Mouse (Mus musculus) left cerebral cortex, adult 18-20 months (tissue): ENCODE data around the gene Crhr2. TPM values are rescaled to one million over a fixed set of nuclear protein-coding genes. Genes with fewer than 3 reads are reported as not detected.

Experiments
- DNase-seq, 2 experiments: peaks; one replicate each; pipeline ENCODE4 v3.0.0; 2021 to 2022; ENCODE audit warnings: low spot score in 2 of 2, mixed read lengths in 1 of 2
- total RNA-seq, 2 experiments: library from RNA; stranded (reverse); gene quantifications; 2 replicates each; pipeline ENCODE4 v1.2.3; 2021

Crhr2 gene
- total RNA-seq, 2 experiments from 2014 or later, result 2.9 to 3.2 TPM

DNA sequence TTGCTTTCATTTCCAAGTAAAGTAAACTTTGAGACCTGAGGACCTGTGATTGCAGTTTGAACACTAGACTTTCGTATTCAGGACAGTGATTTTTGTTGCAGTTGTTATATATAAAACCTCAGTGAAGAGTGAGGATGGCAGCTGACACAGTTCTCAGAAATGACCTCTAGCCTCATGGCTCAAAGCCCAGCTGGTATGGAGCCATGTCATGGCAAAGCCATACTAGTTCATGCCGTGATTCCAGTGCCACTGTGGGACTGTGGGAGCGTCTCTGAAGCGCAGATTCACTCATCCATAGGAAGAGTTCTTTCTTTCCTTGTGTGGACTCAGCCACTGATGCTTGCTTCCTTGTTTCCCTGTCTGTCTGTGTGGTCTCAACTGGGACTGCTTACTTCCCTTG lies 78.3 kb downstream of the Crhr2 start:
- DNase-seq, result no peak

DNA sequence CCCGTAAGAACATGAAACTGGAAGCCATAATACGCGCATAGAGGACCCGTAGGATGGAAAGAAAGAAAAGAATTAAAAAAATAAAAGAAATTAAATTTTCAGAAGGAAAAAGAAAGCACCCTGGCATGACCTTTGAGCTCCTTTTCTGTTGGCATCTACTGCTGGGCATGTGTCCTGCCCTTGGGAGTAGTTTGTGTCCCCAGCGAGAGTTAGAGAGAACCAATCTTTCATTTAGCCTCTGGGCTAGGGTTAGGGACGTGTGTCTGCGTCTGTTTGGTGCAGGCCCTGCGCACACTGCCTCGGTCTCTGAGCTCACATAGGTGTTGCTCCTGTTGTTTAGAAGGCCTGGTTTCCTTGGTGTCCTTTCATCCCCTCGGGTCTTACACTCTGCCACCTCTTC lies 83.6 kb downstream of the Crhr2 start:
- DNase-seq, result no peak

- no peak for DNase-seq
Observed at GRCm38 (mm10) chr6:55045326-55045725, 87.5 kb downstream of the Crhr2 start.

DNA sequence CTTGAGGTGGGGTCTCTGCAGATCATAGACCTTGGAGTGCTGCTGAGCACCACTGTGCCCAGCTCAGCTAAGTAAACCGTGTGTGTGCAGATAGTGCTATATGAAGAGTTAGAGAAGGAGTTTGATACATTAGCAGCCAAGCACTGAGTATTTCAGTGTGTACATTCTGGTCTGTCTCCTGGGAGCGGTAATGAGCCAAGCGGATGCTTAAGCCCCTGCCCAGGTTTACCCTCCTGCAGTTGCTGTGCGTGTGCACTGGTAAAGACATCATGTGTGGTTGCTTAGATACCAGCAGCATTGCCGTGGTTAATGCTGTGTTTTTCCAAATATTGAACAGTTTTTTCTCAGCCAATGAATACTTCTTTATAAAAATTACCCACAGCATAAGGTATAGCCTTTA lies 88.3 kb downstream of the Crhr2 start:
- no peak for DNase-seq

GRCm38 (mm10) chr6:55043206-55043605 lies 89.6 kb downstream of the Crhr2 start:
- no peak for DNase-seq

Other genes starting within 250 kb of the Crhr2 start
- gene Nod1, start 160.4 kb downstream of the Crhr2 start, total RNA-seq, result 1 to 10 TPM; 2.6 to 4.3 TPM
- gene Ggct, start 140.1 kb downstream of the Crhr2 start, total RNA-seq, result 10 to 100 TPM; 26.6 to 28.9 TPM
- gene Gars, start 95.0 kb downstream of the Crhr2 start, total RNA-seq, result 100 to 1,000 TPM; 138 to 155 TPM
- 1 to 10 TPM; 1.6 to 2.3 TPM for gene Inmt, start 42.0 kb upstream of the Crhr2 start, total RNA-seq
- gene Mindy4, start 70.4 kb upstream of the Crhr2 start, total RNA-seq, result 1 to 10 TPM; 8.8 to 8.9 TPM
- under 1 TPM; 0.37 to 0.40 TPM for gene Aqp1, start 203.4 kb upstream of the Crhr2 start, total RNA-seq
- not detected for gene Ghrhr, start 243.3 kb upstream of the Crhr2 start, total RNA-seq